ENCODE assay signal across 10 mouse cellular contexts in the genomic region with DNA sequence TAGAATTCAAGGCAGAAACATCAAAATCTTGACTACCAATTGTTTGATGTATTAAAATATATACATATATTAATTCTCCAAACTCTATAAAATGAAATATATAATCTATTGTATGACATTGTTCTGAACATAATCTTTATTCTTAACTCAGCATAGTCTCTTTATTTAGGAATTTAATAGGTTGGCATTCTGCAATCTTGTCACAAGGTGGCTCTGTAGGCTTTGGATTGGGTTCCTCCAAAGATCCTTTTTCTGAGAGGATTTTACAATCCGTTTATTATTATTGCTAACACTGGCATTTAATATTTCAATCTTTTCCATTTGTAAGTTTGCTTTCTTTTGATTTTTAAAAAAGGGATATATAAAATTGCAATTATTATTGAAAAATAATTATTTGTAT.
DNase-seq lines count a peak whose midpoint lies in the region; ATAC-seq and TF ChIP-seq lines count a peak whose summit lies in the region.
"Had no signal": no experiment of that assay in that cellular context is flagged by ENCODE, and none has a peak within 500 bp of the region (broad histone marks: within the 10 kb centered on the region; RNA-seq: fewer than 3 reads in every experiment).

No protein-coding gene starts in this region.

- no peak overlapping the region for H3K4me3 ChIP-seq in kidney, embryonic 15.5 days (replicated peaks)
- H3K4me3 ChIP-seq in E14TG2a.4 (replicated peaks; ENCODE audit: low read length) = no peak overlapping the region
- H3K4me3 ChIP-seq: hindbrain, embryonic 12.5 days had no signal

- H3K36me3 ChIP-seq in kidney, embryonic 15.5 days = peaks cover 12% of the 10 kb centered on the region; the same call in 1 of the 2 replicates
- peaks cover 30% of the 10 kb centered on the region for H3K36me3 ChIP-seq in E14TG2a.4 (ENCODE audit: insufficient read depth, low read length)

- no peak overlapping the region for H3K27ac ChIP-seq in kidney, embryonic 15.5 days
- H3K27ac ChIP-seq: hindbrain, embryonic 12.5 days had no signal

- no peak overlapping the region for H3K9ac ChIP-seq in kidney, embryonic 15.5 days
- H3K9ac ChIP-seq: hindbrain, embryonic 12.5 days had no signal

- 0 out of 2 replicates have a peak, but pooled peaks have one; percentile 8 for TF ChIP-seq CTCF in E14TG2a.4 (conservative IDR thresholded peaks at IDR 0.05; ENCODE audit: low read length)

- H3K4me2 ChIP-seq in kidney, embryonic 15.5 days = no peak overlapping the region
- H3K4me2 ChIP-seq: hindbrain, embryonic 12.5 days had no signal

- WGBS in kidney, embryonic 15.5 days = 32% methylated on average over 1 of the region's 1 CpGs

- no peaks in the 10 kb centered on the region for H3K9me3 ChIP-seq in kidney, embryonic 15.5 days (replicated peaks)
- no peaks in the 10 kb centered on the region for H3K9me3 ChIP-seq in E14TG2a.4 (ENCODE audit: low read length)
- H3K9me3 ChIP-seq: hindbrain, embryonic 12.5 days had no signal

- no peaks in the 10 kb centered on the region for H3K4me1 ChIP-seq in kidney, embryonic 15.5 days
- H3K4me1 ChIP-seq in E14TG2a.4 (replicated peaks; ENCODE audit: low read depth, low read length) = peaks cover 13% of the 10 kb centered on the region
- H3K4me1 ChIP-seq: hindbrain, embryonic 12.5 days had no signal

- no peak for ATAC-seq in kidney, embryonic 15.5 days (replicated peaks; ENCODE audit: low FRiP score)

- peak; percentile 5 for DNase-seq in kidney, adult 9 months
- peak; percentile 38 for DNase-seq in CD4-positive helper T cell, adult 2 months (ENCODE audit: low read depth, low spot score)
- DNase-seq in lung, postnatal 25 days (ENCODE audit: low spot score) = peak; percentile 5
- no peak for DNase-seq in spleen, postnatal 10 days (ENCODE audit: low spot score in 2 of 2)
- no peak for DNase-seq in adrenal gland, adult 2 months
- DNase-seq: layer of hippocampus, adult 9-11 months; right cerebral cortex, postnatal 4 days had no signal

- no peaks in the 10 kb centered on the region for H3K27me3 ChIP-seq in kidney, embryonic 15.5 days
- no peaks in the 10 kb centered on the region for H3K27me3 ChIP-seq in E14TG2a.4 (ENCODE audit: insufficient read depth, low read length)
- H3K27me3 ChIP-seq: hindbrain, embryonic 12.5 days had no signal

Comparison
In these comparisons a context has a peak if more than half of its experiments do, and no peak if none do; other contexts are left out.
1. DNase-seq: peak in kidney, adult 9 months (single experiment), CD4-positive helper T cell, adult 2 months (single experiment) and lung, postnatal 25 days (single experiment); none in spleen, postnatal 10 days (0 of 2) and adrenal gland, adult 2 months (single experiment).